Mouse (Mus musculus): ENCODE results near the gene Nabp1. TPM values are rescaled to one million over a fixed set of nuclear protein-coding genes. Genes with fewer than 3 reads are reported as not detected.

The Nabp1 gene
- polyA plus RNA-seq (2014; fragmentation: Illumina TruSeq; extraction: RNeasy Lipid Tissue Mini Kit (QIAGEN cat#74804)): 44.4 TPM

GRCm38 (mm10) chr1:51478262-51479026 lies at the start of gene Nabp1:
Gene Nabp1 (minus strand): TSS chr1:51478425.

Other genes starting within 250 kb of the Nabp1 start
- gene Cavin2, start 189.3 kb downstream of the Nabp1 start, polyA plus RNA-seq (2014; fragmentation: Illumina TruSeq; extraction: RNeasy Lipid Tissue Mini Kit (QIAGEN cat#74804)): 145 TPM